Mouse (Mus musculus) liver, postnatal 0 days (tissue): ENCODE measurements around the gene Cyfip1.

Experiments used
- CTCF ChIP-seq: sonication (generic); IDR thresholded peaks from 2 replicates; pipeline ENCODE4 v1.5.1; 2016; ENCODE audit warnings: antibody characterized with exemption, low read depth
- EP300 ChIP-seq: IDR thresholded peaks from 2 replicates; pipeline ENCODE4 v1.6.1; 2016; ENCODE audit warnings: antibody characterized with exemption, low read depth, mild to moderate bottlenecking

DNA sequence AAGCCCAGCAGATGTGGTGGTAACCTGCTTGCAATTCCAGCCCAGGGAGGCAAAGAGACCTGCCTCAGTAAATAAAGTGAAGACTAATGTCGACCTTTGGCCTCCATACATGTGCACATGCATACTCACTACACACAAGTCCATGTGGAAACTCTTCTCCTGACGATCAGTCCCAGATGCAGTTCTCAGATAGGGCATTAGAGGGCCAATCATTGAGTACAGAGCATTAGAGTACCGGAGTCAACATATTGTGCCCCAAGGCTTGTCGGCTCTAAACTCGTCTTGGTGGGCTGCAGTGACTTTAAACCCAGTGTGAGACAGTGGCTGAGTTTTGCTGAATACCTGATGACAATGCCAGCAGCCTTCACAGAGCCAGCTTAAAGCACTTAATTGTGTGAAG is 17.1 kb upstream of the Cyfip1 start:
- TF ChIP-seq EP300 (no peak), CTCF (no peak)
